Mouse (Mus musculus) activated CD4-positive, CD25-positive, alpha-beta regulatory T cell (primary cell): ENCODE results near the gene Dstyk. TPM values are rescaled to one million over a fixed set of nuclear protein-coding genes. Genes with fewer than 3 reads are reported as not detected.

Experiments
- polyA plus RNA-seq, 2 experiments: library from polyadenylated mRNA; unstranded; fragments of 100-300 nt; shearing (Covaris generic); gene quantifications; one replicate each; pipeline ENCODE4 v1.2.1; 2017

Gene Dstyk
- 1 to 10 TPM; 5.3 to 6.7 TPM for polyA plus RNA-seq

DNA sequence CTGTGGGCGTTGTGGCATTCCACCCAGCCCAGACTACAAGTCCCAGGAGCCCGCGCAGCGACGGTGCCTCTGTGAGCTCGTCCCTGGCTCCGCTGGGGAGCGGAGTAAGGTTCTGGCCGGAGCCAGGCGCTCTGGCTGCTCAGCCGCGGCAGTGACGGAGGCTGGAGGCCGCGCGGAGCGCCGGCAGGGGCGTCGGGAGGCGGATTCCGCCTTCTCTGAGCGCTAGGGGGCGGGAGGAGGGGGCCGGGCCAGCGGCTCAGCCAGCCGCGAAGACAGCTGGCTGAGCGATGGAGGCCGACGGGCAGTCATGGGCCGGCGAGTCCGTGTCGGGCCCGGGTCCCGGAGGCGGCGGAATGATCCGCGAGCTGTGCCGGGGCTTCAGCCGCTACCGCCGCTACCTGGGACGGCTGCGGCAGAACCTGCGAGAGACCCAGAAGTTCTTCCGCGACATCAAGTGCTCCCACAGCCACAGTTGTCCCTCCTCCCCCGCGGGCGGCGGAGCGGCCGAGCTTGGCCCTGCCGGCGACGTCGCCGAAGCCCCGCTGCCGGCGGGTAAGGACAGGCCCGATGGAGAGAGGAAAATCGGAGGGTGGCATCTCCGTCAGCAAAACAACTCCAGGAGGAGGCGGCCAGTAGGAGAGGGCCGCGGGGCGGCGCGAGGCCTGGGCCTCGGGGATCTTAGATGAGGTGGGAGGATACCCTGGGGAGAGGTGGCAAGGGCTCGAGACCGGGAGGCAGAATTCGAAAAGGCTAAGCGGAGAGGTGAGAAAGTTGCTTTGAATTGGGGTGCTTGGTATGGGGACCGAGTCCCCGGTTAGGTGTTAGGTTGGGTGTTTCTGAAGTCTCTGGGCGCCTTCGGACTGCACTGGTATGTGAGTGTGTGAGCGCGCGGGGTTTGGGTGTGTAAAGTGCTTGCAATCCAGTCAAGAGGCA, at the start of gene Dstyk:
Dstyk (plus strand) TSS at position 237 of the 933 bp plus-strand sequence.

DNA sequence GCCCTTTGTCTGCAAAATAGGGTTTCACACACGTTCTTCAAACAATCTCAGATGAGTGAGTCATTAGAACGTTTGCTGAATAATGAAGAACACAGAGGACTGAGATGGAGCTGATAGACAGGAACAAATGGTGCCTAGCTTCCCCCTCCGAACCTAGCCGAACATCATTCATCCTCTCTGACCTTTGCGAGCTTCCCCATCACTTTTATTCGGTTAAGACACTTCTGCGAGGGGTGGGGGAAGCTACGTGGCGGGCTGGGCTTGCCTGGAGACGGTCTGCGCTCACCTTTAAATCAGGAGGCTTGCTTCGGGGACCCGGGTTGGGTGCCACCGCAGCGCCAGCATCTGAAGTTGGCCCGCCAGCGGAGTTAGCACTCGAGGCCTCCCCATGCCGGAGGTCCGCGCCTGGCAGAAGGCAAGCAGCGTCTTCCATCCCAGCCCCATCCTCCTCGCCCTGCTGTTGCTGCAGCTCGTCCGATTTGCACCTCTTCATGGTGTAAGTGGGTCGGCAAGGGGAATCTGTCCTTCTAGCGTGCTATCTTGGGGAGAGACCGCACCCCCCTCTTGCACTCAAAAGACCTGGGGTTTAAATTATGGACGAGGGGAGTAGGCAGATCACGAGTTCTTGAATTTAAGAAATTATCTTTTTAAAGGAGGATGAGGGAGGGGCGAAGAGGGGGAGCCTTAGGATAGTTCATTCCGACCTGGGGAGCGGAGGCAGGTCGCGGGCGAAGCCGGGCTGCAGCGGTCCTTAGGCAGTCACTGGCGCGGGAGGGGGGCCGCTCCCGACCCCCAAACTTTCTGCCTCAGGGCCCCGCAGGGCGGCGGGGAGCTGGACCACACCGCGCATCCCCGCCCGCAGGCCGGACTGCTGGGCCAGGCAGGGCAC, 26.4 kb upstream of the Dstyk start, which contains the start of gene Tmcc2:
Tmcc2 (minus strand) TSS at position 591 of the 889 bp plus-strand sequence.

DNA sequence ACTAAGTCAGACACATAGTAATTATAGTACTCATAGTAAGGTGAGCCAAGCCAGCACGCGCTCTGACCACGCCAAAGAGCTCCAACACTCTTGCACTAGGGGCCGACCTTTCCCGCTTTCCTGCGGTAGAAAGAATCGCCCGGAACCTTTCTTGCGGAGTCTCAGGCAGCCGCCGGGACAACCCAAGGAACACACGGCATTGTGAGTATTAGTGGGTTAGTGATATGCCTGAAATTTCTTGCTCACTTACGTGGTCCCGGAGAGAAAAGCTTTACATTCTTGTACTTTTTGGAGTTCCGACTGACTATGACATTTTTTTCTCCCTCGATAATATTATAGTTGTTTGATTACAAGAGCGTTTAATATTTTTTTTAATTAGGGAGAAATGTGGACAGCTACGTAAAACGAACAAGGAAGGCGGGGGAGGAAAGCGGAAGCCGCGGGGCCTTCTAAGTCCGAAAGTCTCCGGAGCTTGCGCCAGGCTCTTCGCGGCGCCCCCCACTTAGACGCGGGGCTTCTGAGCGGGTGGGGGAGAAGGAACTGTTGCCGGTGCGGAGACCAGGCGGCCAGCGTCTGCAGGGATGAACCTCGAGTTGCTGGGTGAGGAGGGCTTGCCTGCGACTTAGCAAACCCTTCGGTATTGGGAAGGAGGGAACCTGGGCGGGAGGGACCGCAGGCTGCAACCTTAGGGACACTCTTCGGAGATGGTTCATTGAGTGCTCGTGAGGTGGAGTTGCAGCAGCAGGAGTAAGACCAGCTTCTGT, 59.8 kb downstream of the Dstyk start, which contains the start of gene Rbbp5:
Rbbp5 (plus strand) TSS at position 438 of the 764 bp plus-strand sequence.

DNA sequence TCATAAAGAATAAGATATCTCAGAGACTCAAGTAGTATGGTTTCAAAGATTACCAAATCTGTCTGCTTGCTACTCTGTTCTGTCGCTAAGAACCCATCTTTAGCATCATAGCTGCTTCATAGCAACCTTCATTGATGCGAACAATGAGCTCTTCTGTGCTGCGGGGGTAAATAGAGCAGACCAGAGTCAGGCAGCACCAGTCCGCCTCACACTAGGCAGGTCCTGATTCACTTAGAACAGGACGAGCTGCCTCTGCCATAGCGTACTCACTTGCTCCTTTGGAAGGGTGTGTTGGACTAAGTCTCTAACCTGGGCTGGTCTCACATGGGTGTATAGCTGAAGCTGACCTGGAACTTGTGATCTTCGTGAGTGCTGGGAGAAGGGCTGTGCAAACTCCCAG, 88.7 kb downstream of the Dstyk start, which contains the start of gene Tmem81:
Tmem81 (plus strand) TSS at position 173 of the 400 bp plus-strand sequence.

Other genes starting within 250 kb of the Dstyk start
- under 1 TPM in 1 of 2 experiments, not detected in 1; 0.25 TPM for gene Lemd1, start 226.1 kb upstream of the Dstyk start, polyA plus RNA-seq
- gene AC124108.1, start 226.1 kb upstream of the Dstyk start, polyA plus RNA-seq, result not detected
- gene Gm10188, start 187.8 kb upstream of the Dstyk start, polyA plus RNA-seq, result not detected
- gene Klhdc8a, start 118.9 kb upstream of the Dstyk start, polyA plus RNA-seq, result not detected
- 1 to 10 TPM; 3.4 to 3.6 TPM for gene Nuak2, start 101.4 kb upstream of the Dstyk start, polyA plus RNA-seq
- gene Tmcc2, start 26.3 kb upstream of the Dstyk start, polyA plus RNA-seq, result under 1 TPM; 0.92 TPM
- 10 to 100 TPM; 51.1 to 52.2 TPM for gene Rbbp5, start 59.8 kb downstream of the Dstyk start, polyA plus RNA-seq
- gene Tmem81, start 88.7 kb downstream of the Dstyk start, polyA plus RNA-seq, result 1 to 10 TPM; 7.6 TPM
- under 1 TPM; 0.11 TPM for gene Cntn2, start 125.7 kb downstream of the Dstyk start, polyA plus RNA-seq